Mouse (Mus musculus): ENCODE results near the gene Mkrn2os. TPM values are rescaled to one million over a fixed set of nuclear protein-coding genes. Genes with fewer than 3 reads are reported as not detected.
"Not testable (repeated sequence)": the region's sequence is repeated elsewhere in the genome, so short reads cannot be mapped to it uniquely, and the experiment has no call there.

Gene Mkrn2os
- 0.13 and 0.21 TPM in 2 replicates for polyA plus RNA-seq (2016; fragmentation: Nextera tagmentation; extraction: Ambion mirVana)

GRCm38 (mm10) chr6:115592458-115592857 is at the start of gene Mkrn2os:
Gene Mkrn2os, minus strand, starts transcription at chr6:115592576.
- Histone ChIP-seq H3K27ac (no peak within 1 kb of the TSS), H3K4me1 (peaks cover 8% of the 10 kb centered on the region; the same call in 1 of the 2 replicates), H3K4me3 (no peak within 1 kb of the TSS), H3K27me3 (ENCODE audit: low read depth, poor library complexity, severe bottlenecking) (no peaks in the 10 kb centered on the region), H3K36me3 (no peaks in the 10 kb centered on the region), H3K9me3 (replicated peaks) (no peaks in the 10 kb centered on the region)
- WGBS: 60% methylated on average over 5 of the region's 5 CpGs
- no peak for DNase-seq (ENCODE audit: low spot score)

DNA sequence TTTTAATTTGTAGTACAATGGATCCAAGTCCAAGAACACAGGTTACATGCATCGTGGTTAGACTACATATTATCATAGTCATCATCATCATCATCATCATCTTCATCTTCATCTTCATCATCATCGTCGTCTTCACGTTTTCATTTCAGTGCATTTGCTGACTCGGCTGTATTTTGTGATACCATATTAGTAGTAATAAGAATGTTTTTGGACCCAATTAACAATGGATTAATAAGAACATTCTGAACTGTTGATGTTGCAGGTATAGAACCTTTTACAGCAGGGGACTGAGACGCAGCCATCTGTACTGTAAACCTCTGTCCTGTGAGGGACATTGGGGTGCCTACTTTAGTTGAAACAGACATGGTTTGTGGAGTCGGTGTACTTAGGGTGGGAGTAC is 45.8 kb upstream of the Mkrn2os start:
- H3K4me1 ChIP-seq; H3K27ac ChIP-seq; H3K27me3 ChIP-seq (ENCODE audit: low read depth, poor library complexity, severe bottlenecking); H3K9me3 ChIP-seq (replicated peaks); H3K4me3 ChIP-seq; DNase-seq (ENCODE audit: low spot score): not testable (repeated sequence)
- 95% methylated on average over 7 of the region's 7 CpGs for WGBS
- peaks cover 89% of the 10 kb centered on the region for H3K36me3 ChIP-seq

DNA sequence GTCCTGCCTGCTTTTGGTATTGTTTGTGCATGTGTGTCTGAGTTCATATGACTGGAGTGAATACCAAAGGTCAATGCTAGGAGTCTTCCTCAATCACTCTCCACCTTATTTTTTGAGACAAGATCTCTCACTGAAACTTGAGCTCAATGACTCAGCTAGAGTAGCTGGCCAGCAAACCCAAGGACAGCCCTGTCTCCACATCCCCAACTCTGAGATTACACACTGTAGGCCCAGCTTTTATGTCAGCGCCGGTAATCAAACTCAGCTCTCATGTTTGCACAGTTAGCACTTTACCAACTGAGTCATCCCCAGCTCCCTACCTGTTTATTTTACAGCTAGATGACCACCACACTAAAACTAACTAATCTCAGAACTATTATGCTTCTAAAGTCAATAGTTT is 41.6 kb upstream of the Mkrn2os start:
- Histone ChIP-seq H3K9me3 (replicated peaks) (no peaks in the 10 kb centered on the region), H3K4me3 (no peak overlapping the region), H3K4me1 (peaks cover 5% of the 10 kb centered on the region), H3K36me3 (peaks cover 99% of the 10 kb centered on the region), H3K27me3 (ENCODE audit: low read depth, poor library complexity, severe bottlenecking) (no peaks in the 10 kb centered on the region), H3K27ac (no peak overlapping the region)
- no peak for DNase-seq (ENCODE audit: low spot score)
- 100% methylated on average over 2 of the region's 2 CpGs for WGBS

GRCm38 (mm10) chr6:115631056-115631795 is 38.9 kb upstream of the Mkrn2os start:
- H3K4me1 ChIP-seq: peaks cover 5% of the 10 kb centered on the region
- no peaks in the 10 kb centered on the region for H3K27me3 ChIP-seq (ENCODE audit: low read depth, poor library complexity, severe bottlenecking)
- no peak overlapping the region for H3K4me3 ChIP-seq
- H3K9me3 ChIP-seq (replicated peaks): no peaks in the 10 kb centered on the region
- H3K36me3 ChIP-seq: peaks cover 99% of the 10 kb centered on the region
- 69% methylated on average over 3 of the region's 3 CpGs for WGBS
- no peak overlapping the region for H3K27ac ChIP-seq
- no peak for DNase-seq (ENCODE audit: low spot score)

DNA sequence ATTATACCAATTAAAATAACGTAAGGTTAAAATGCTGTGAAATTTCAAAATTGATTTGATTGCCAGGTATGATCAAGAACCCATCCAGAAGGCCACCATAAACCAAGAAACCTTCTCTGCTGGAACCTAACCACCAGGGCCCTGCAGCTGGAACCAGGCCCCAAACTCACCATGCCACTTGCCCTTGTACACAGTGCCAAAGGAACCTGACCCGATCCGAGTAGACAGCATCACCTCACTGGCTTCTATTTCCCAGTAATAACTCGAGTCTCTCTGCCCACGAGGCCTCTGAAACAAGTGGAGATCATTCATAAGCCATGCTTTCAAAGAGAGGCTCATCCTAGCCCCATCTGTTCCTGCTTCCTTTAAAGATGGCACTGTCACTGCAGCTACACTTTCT is 33.7 kb upstream of the Mkrn2os start:
- Histone ChIP-seq H3K27ac (no peak overlapping the region), H3K27me3 (ENCODE audit: low read depth, poor library complexity, severe bottlenecking) (no peaks in the 10 kb centered on the region), H3K4me1 (no peaks in the 10 kb centered on the region), H3K36me3 (peaks cover 100% of the 10 kb centered on the region), H3K9me3 (replicated peaks) (no peaks in the 10 kb centered on the region), H3K4me3 (no peak overlapping the region)
- WGBS: 95% methylated on average over 5 of the region's 5 CpGs
- no peak for DNase-seq (ENCODE audit: low spot score)

DNA sequence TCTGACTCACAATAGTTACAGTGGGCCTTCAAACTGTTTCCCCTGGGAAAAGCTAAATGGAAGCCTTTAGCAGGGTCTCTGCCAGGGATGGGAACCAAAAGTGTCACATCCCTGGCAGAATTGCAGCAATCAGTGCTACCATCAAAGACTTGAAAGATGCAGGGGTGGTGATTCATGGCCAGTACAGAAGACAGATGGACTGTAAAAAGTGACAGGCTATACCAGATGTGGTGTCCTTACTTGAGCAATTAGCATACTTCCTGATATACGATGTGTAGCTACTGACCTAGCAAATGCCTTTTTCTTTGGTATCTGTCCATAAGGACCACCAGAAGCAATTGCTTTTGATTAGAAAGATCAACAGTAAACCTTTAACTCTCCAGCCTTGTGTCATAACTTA is 28.6 kb upstream of the Mkrn2os start:
- Histone ChIP-seq H3K4me1 (no peaks in the 10 kb centered on the region), H3K36me3 (peaks cover 100% of the 10 kb centered on the region), H3K27me3 (ENCODE audit: low read depth, poor library complexity, severe bottlenecking) (no peaks in the 10 kb centered on the region), H3K4me3 (no peak overlapping the region), H3K27ac (no peak overlapping the region), H3K9me3 (replicated peaks) (no peaks in the 10 kb centered on the region)
- WGBS: 29% methylated on average over 1 of the region's 1 CpGs
- no peak for DNase-seq (ENCODE audit: low spot score)

DNA sequence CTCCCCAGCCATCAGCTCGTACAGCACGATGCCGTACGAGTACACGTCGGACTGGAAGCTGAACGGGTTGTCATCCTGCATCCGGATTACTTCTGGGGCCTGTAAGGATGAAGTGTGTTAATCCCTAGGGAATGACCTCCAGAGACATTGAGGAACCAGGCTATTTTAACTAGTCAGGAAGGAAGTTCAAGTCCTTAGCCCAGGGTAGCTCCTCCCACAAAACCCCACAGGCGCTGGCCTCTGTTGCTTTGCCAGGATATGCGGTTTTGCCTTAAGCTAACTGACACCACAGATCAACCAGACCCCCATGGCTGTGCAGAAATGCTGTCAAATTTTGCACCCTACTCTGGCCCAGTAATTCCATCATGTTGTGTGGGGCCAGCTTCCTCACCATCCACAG is 27.4 kb upstream of the Mkrn2os start:
- no peak overlapping the region for H3K27ac ChIP-seq
- H3K9me3 ChIP-seq (replicated peaks): no peaks in the 10 kb centered on the region
- H3K27me3 ChIP-seq (ENCODE audit: low read depth, poor library complexity, severe bottlenecking): no peaks in the 10 kb centered on the region
- 90% methylated on average over 10 of the region's 10 CpGs for WGBS
- H3K4me3 ChIP-seq: no peak overlapping the region
- H3K36me3 ChIP-seq: peaks cover 100% of the 10 kb centered on the region
- no peaks in the 10 kb centered on the region for H3K4me1 ChIP-seq
- no peak for DNase-seq (ENCODE audit: low spot score)

- 91% methylated on average over 3 of the region's 3 CpGs for WGBS
- Histone ChIP-seq H3K4me3 (no peak overlapping the region), H3K27me3 (ENCODE audit: low read depth, poor library complexity, severe bottlenecking) (no peaks in the 10 kb centered on the region), H3K36me3 (peaks cover 99% of the 10 kb centered on the region), H3K4me1 (no peaks in the 10 kb centered on the region), H3K9me3 (replicated peaks) (no peaks in the 10 kb centered on the region), H3K27ac (no peak overlapping the region)
- no peak for DNase-seq (ENCODE audit: low spot score)
Measured at GRCm38 (mm10) chr6:115615983-115616382, 23.6 kb upstream of the Mkrn2os start.

- Histone ChIP-seq H3K4me3 (no peak overlapping the region), H3K36me3 (peaks cover 95% of the 10 kb centered on the region), H3K9me3 (replicated peaks) (no peaks in the 10 kb centered on the region), H3K27me3 (ENCODE audit: low read depth, poor library complexity, severe bottlenecking) (no peaks in the 10 kb centered on the region), H3K4me1 (no peaks in the 10 kb centered on the region), H3K27ac (no peak overlapping the region)
- DNase-seq (ENCODE audit: low spot score): no peak
Measured at GRCm38 (mm10) chr6:115613793-115614192, 21.4 kb upstream of the Mkrn2os start.

GRCm38 (mm10) chr6:115610301-115610700 is 17.9 kb upstream of the Mkrn2os start:
- WGBS: 93% methylated on average over 5 of the region's 5 CpGs
- no peak overlapping the region for H3K4me3 ChIP-seq

GRCm38 (mm10) chr6:115609121-115609520 is 16.7 kb upstream of the Mkrn2os start:
- no peaks in the 10 kb centered on the region for H3K9me3 ChIP-seq (replicated peaks)
- peaks cover 57% of the 10 kb centered on the region for H3K36me3 ChIP-seq
- no peak for DNase-seq (ENCODE audit: low spot score)
- H3K4me1 ChIP-seq: no peaks in the 10 kb centered on the region
- 74% methylated on average over 3 of the region's 3 CpGs for WGBS
- no peak overlapping the region for H3K27ac ChIP-seq
- H3K27me3 ChIP-seq (ENCODE audit: low read depth, poor library complexity, severe bottlenecking): no peaks in the 10 kb centered on the region
- H3K4me3 ChIP-seq: no peak overlapping the region

More at GRCm38 (mm10) chr6:115610301-115610700, 17.9 kb upstream of the Mkrn2os start:
- Histone ChIP-seq H3K27ac (no peak overlapping the region), H3K9me3 (replicated peaks) (no peaks in the 10 kb centered on the region), H3K27me3 (ENCODE audit: low read depth, poor library complexity, severe bottlenecking) (no peaks in the 10 kb centered on the region), H3K4me1 (no peaks in the 10 kb centered on the region), H3K36me3 (peaks cover 68% of the 10 kb centered on the region)
- no peak for DNase-seq (ENCODE audit: low spot score)

DNA sequence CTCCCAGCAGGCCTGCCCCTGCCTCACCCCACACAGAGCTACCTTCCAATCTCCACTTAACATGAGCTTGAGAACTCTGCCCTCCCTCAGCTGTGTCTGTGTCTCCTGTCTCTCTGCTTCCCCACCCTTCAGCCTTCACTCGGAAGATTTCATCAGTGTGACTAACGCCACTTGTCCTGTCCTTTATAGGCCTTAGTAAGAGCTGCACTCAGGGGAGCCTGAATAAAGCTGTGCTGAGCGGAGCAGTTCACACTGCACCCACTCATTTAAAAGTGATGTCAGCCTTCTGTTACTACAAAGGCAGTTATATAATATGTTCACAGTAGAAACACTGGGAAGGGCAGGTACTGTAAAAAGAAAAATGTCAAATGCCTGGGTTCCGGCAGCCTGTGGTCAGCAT is 15.1 kb upstream of the Mkrn2os start:
- H3K36me3 ChIP-seq: peaks cover 43% of the 10 kb centered on the region
- no peak for DNase-seq (ENCODE audit: low spot score)
- H3K9me3 ChIP-seq (replicated peaks): no peaks in the 10 kb centered on the region
- 88% methylated on average over 4 of the region's 4 CpGs for WGBS
- H3K4me1 ChIP-seq: peaks cover 10% of the 10 kb centered on the region; the same call in 1 of the 2 replicates
- H3K4me3 ChIP-seq: no peak overlapping the region
- H3K27ac ChIP-seq: no peak overlapping the region
- no peaks in the 10 kb centered on the region for H3K27me3 ChIP-seq (ENCODE audit: low read depth, poor library complexity, severe bottlenecking)

GRCm38 (mm10) chr6:115606461-115606860 is 14.1 kb upstream of the Mkrn2os start:
- peaks cover 33% of the 10 kb centered on the region for H3K36me3 ChIP-seq
- no peak overlapping the region for H3K4me3 ChIP-seq
- no peaks in the 10 kb centered on the region for H3K9me3 ChIP-seq (replicated peaks)
- WGBS: 77% methylated on average over 1 of the region's 1 CpGs
- no peak for DNase-seq (ENCODE audit: low spot score)
- no peak overlapping the region for H3K27ac ChIP-seq
- no peaks in the 10 kb centered on the region for H3K27me3 ChIP-seq (ENCODE audit: low read depth, poor library complexity, severe bottlenecking)
- peaks cover 15% of the 10 kb centered on the region for H3K4me1 ChIP-seq
